Mouse (Mus musculus) gastrocnemius, postnatal 25 days (tissue): Measurements from ENCODE around the gene Smarcd1. TPM values are rescaled to one million over a fixed set of nuclear protein-coding genes. Genes with fewer than 3 reads are reported as not detected.
"Not testable (repeated sequence)": the region's sequence is repeated elsewhere in the genome, so short reads cannot be mapped to it uniquely, and the experiment has no call there.

Source experiments
- DNase-seq: peaks from one replicate; pipeline ENCODE4 v3.0.0; 2022
- total RNA-seq, 2 experiments: library from RNA; stranded (reverse); gene quantifications; 1 replicate in 1 of 2; 2 replicates in 1 of 2; pipeline ENCODE4 v1.2.3; 2021

The Smarcd1 gene
- total RNA-seq, 2 experiments from 2014 or later, result 4.6 to 5.9 TPM

DNA sequence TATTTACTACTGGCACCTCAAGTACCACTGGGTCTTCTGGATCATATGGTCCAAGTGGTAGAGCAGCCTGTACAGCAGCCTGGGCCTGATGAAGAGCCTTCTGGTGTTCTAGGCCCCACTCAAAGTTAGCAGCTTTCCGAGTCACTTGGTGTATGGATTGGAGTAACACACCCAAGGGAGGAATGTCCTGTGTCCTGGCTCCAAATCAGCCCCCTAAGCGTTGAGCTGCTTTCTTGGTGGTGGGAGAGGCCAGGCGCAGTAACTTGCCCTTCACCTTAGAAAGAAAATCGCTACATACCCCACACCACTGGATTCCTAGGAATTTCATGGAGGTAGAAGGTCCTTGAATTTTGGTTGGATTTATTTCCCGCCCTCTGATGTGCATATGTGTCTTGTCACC is 17.8 kb upstream of the Smarcd1 start:
- no peak for DNase-seq

- no peak for DNase-seq
These were observed 13.2 kb upstream of the Smarcd1 start for GRCm38 (mm10) chr15:99688712-99689111.

- no peak for DNase-seq
These were observed 11.0 kb upstream of the Smarcd1 start for GRCm38 (mm10) chr15:99690924-99691323.

DNA sequence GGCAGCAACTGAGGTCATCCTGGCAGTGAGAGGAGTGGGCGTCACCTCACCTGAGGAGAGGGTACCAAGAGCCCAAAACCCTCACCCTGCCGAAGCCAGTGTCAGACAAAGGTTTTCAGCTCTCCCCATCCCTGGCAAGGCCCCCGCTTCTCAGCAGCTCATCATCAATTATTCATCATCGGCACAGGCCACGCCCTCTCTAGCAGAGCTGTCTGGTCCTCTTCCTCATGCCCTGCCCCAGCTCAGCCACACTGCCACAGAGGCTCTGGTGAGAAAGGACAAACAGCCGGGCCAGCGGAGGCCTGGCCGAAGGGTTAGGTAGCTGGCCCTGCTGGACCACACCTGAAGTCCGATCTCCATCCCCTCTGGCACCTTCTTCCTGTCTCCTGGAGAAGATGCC is 10.0 kb upstream of the Smarcd1 start:
- DNase-seq, result no peak

GRCm38 (mm10) chr15:99697309-99697708 is 4.6 kb upstream of the Smarcd1 start:
- no peak for DNase-seq

- DNase-seq, result no peak
These were observed 3.3 kb upstream of the Smarcd1 start for GRCm38 (mm10) chr15:99698533-99699085.

DNA sequence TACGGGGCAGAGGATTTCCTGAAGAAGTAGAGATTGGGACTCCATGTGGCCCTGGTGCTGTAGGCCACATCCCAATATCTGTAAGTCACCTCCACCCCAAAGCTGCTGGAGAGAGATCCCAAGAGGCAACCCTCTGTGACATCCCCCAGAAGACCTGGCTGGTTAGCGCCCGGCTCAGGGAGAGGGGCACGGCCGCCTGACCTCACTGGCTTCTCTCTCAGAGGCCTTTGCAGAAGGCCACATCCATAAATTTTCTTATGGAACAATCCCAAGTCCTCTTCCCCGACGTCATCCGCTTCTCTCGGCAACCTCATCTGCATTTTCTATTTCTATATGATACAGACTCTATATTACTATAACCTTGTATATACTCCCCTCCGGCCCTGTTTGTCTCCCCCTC is 2.2 kb upstream of the Smarcd1 start:
- DNase-seq, result no peak

DNA sequence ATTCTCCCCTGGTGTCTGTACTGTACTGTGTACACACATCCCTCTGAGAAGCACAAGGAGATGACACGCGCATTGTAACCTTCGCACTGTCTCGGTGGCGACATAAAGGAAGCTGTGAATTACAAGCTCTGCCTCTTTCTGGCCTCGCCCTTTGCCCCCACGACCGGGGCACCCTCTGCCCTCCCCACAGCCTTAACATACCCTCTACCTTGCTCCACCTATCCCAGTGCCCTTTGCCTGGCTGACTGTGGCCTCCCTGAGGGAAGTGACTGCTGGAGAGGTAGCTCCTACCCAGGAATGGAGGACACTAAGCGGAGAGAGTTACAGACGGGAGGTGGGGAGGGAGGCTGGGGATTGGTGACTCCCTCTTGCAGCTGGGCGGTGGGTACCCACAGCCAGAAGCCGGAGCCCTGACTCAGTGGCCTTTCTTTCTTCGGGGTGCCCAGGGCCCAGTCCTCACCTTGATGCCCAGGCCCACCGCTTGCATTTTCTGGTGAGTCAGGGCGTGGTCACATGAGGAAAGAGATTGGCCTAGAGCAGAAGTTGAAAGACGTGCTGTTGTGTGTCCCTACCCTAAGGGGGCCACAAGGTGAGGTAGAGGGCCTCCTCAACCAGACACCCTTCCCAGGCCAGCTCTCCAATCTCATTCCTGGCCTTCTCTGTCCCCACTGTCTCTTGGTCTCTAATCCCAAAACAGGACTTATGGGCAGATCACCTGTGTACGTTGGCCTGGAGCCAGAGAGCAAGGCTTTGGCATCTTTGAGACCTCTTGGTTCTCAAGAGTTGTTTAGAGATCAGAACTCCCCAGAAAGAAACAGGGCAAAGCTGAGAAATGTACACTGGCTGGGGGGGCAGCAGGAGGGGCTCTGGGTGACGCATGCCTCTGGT is 1.5 kb upstream of the Smarcd1 start:
- no peak for DNase-seq

- not testable (repeated sequence) for DNase-seq
These were observed 310 bp upstream of the Smarcd1 start for GRCm38 (mm10) chr15:99701640-99701998.

GRCm38 (mm10) chr15:99703104-99703503 is 1.2 kb downstream of the Smarcd1 start:
- no peak for DNase-seq

- DNase-seq, result no peak
These were observed 1.7 kb downstream of the Smarcd1 start for GRCm38 (mm10) chr15:99703676-99704040.

- no peak for DNase-seq
These were observed 2.2 kb downstream of the Smarcd1 start for GRCm38 (mm10) chr15:99704041-99704681.

DNA sequence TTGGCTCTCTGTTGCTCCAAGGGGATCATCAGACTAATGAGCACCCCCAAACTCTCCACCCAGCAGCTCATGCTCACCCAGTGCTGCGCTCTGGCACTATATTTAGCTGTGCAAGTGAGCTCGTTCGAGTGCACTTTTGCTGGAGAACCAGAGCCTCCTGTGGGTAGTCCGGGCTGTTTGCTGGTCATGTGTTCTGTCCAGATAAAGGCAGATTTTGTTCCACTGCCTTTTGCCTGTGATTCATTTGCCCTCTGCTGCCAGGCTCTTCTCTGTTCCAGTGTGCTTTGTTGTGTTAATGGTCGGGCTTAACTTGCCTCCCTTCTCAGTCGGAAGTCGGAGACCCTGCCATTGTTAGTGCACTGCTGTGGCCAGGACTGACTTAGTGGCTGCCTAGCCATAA is 3.0 kb downstream of the Smarcd1 start:
- no peak for DNase-seq

DNA sequence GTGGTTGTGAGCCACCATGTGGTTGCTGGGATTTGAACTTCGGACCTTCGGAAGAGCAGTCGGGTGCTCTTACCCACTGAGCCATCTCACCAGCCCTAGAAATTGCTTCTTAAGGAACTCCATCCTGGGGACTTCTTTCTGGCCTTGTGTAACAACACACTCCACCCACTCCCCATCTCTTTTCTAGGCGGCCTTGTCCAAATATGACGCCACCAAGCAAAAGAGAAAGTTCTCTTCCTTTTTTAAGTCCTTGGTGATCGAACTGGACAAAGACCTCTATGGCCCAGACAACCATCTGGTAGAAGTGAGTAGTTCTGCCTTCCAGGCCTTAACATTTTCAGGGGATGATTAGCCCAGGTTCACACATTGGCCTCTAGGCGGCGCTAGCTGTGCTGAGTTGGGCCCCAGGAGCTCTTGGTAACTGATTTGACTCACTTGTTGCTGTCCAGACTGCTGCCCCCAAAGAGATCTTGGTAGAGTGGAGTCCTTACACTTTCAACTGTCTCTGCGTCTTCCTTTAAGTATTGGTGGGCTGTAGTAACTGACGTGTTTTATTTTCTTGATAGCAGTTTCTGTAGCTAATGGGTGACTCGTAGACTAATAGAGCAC is 3.6 kb downstream of the Smarcd1 start, which contains the start of gene Gm17349:
Gene Gm17349, minus strand, starts transcription at position 51 of the 609 bp plus-strand sequence.
- no peak for DNase-seq

GRCm38 (mm10) chr15:99708176-99708575 is 6.2 kb downstream of the Smarcd1 start:
- DNase-seq, result no peak

- no peak for DNase-seq
These were observed 8.6 kb downstream of the Smarcd1 start for GRCm38 (mm10) chr15:99710221-99711190.

GRCm38 (mm10) chr15:99711491-99711890 is 9.6 kb downstream of the Smarcd1 start:
- no peak for DNase-seq

- DNase-seq, result no peak
These were observed 11.0 kb downstream of the Smarcd1 start for GRCm38 (mm10) chr15:99712666-99713559.

GRCm38 (mm10) chr15:99713569-99713968 is 11.6 kb downstream of the Smarcd1 start:
- DNase-seq, result no peak

DNA sequence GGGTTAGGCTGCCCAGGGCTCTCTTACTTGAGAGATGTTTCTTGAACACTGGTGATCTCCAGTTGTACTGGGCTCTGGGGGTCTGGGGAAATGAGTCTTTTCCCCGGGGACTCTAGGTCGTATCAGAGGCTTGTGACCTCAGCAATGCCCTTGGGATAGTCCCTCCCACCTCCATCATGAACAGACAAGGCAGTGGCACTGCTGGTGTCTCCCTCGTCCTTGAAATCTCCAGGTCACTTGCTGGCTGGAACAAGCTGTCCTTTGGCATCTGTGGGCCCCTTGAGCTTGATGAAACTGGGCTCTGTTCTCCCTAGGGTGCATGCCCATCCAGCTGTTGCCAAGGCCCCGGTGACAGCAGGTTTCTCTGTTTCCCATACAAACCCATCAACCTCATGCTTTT is 12.3 kb downstream of the Smarcd1 start:
- DNase-seq, result no peak

GRCm38 (mm10) chr15:99714858-99715257 is 12.9 kb downstream of the Smarcd1 start:
- DNase-seq, result peak; percentile 67
